Mouse (Mus musculus) lung, embryonic 14.5 days (tissue): ENCODE data around the gene Adad2. TPM values are rescaled to one million over a fixed set of nuclear protein-coding genes. Genes with fewer than 3 reads are reported as not detected.

ENCODE experiments used
- ATAC-seq: fragments of 200-750 bp; cut with Nextera tagmentation; 2 replicates; pipeline ENCODE4 v1.8.0; 2017; ENCODE audit warnings: mild to moderate bottlenecking, moderate TSS enrichment, moderate library complexity; ENCODE audit not compliant: insufficient read depth
- DNase-seq: peaks from one replicate; pipeline ENCODE4 v3.0.0-alpha.2; 2015
- H3K27ac ChIP-seq: fragments of 300-500 bp; sonication (generic); 2 replicates; pipeline ENCODE4 v1.5.1; 2014; ENCODE audit warnings: low read depth, mild to moderate bottlenecking, moderate library complexity
- H3K27me3 ChIP-seq: fragments of 300-500 bp; sonication (generic); 2 replicates; pipeline ENCODE4 v1.6.1; 2014; ENCODE audit warnings: low read length, control low read depth; ENCODE audit not compliant: insufficient read depth
- H3K36me3 ChIP-seq: fragments of 300-500 bp; sonication (generic); 2 replicates; pipeline ENCODE4 v1.6.1; 2014; ENCODE audit warnings: control low read depth; ENCODE audit not compliant: insufficient read depth
- H3K4me1 ChIP-seq: fragments of 300-500 bp; sonication (generic); 2 replicates; pipeline ENCODE4 v1.6.1; 2014; ENCODE audit warnings: antibody characterized with exemption, control low read depth; ENCODE audit not compliant: insufficient read depth
- H3K4me2 ChIP-seq: fragments of 300-500 bp; sonication (generic); 2 replicates; pipeline ENCODE4 v1.6.1; 2014; ENCODE audit warnings: mild to moderate bottlenecking
- H3K4me3 ChIP-seq: fragments of 300-500 bp; sonication (generic); 2 replicates; pipeline ENCODE4 v1.5.1; 2014; ENCODE audit warnings: low read depth, low read length
- H3K9ac ChIP-seq: fragments of 300-500 bp; sonication (generic); 2 replicates; pipeline ENCODE4 v1.6.1; 2014
- H3K9me3 ChIP-seq: fragments of 300-500 bp; sonication (generic); 2 replicates; pipeline ENCODE4 v1.6.1; 2016; ENCODE audit warnings: low read depth, low read length, control low read depth
- CTCF ChIP-seq: IDR thresholded peaks from 2 replicates; pipeline ENCODE4 v1.5.1; 2016; ENCODE audit warnings: antibody characterized with exemption, low read depth
- WGBS: fragments of 180-500 bp; shearing (Covaris S2); extraction: QIAGEN DNeasy Blood & Tissue Kit; methylation state at CpG from one replicate; pipeline ENCODE4 v1.1.7; 2014; 5-methylcytosine and 5-hydroxymethylcytosine counted together
- polyA plus RNA-seq: library from polyadenylated mRNA; unstranded; fragments of >200 nt; fragmentation: Nextera tagmentation; extraction: Ambion mirVana; gene quantifications from 2 replicates; pipeline ENCODE4 v1.2.1, GENCODE M21; 2014

The Adad2 gene
- polyA plus RNA-seq, 1 experiment from 2014 or later, result not detected

- Histone ChIP-seq H3K27me3 (peaks cover 20% of the 10 kb centered on the region), H3K4me2 (no peak overlapping the region), H3K9ac (no peak overlapping the region), H3K4me3 (no peak overlapping the region), H3K27ac (no peak overlapping the region), H3K4me1 (no peaks in the 10 kb centered on the region), H3K9me3 (no peaks in the 10 kb centered on the region), H3K36me3 (no peaks in the 10 kb centered on the region)
- DNase-seq (no peak), ATAC-seq (no peak)
- 68% methylated on average over 6 of the region's 6 CpGs for WGBS
- TF ChIP-seq CTCF, result no peak
These were observed 25.7 kb downstream of the Adad2 start for GRCm38 (mm10) chr8:119638261-119638660.

- Histone ChIP-seq H3K9ac (no peak overlapping the region), H3K27me3 (peaks cover 6% of the 10 kb centered on the region; the same call in 1 of the 2 replicates), H3K4me2 (no peak overlapping the region), H3K4me1 (no peaks in the 10 kb centered on the region), H3K36me3 (no peaks in the 10 kb centered on the region), H3K4me3 (no peak overlapping the region), H3K9me3 (no peaks in the 10 kb centered on the region), H3K27ac (no peak overlapping the region)
- DNase-seq (no peak), ATAC-seq (no peak)
- TF ChIP-seq CTCF, result no peak
- WGBS, result 66% methylated on average over 7 of the region's 7 CpGs
These were observed 27.3 kb downstream of the Adad2 start for GRCm38 (mm10) chr8:119639798-119640197.

GRCm38 (mm10) chr8:119641058-119641457 is 28.5 kb downstream of the Adad2 start:
- ATAC-seq (no peak), DNase-seq (no peak)
- H3K27ac ChIP-seq, result no peak overlapping the region
- no peak for TF ChIP-seq CTCF
- no peaks in the 10 kb centered on the region for H3K4me1 ChIP-seq
- no peak overlapping the region for H3K9ac ChIP-seq
- no peaks in the 10 kb centered on the region for H3K9me3 ChIP-seq
- no peaks in the 10 kb centered on the region for H3K36me3 ChIP-seq
- no peak overlapping the region for H3K4me3 ChIP-seq
- no peaks in the 10 kb centered on the region for H3K27me3 ChIP-seq
- H3K4me2 ChIP-seq, result no peak overlapping the region
- WGBS, result 72% methylated on average over 5 of the region's 5 CpGs

- Histone ChIP-seq H3K27me3 (no peaks in the 10 kb centered on the region), H3K9me3 (no peaks in the 10 kb centered on the region), H3K4me2 (no peak overlapping the region), H3K4me3 (no peak overlapping the region), H3K9ac (no peak overlapping the region), H3K4me1 (no peaks in the 10 kb centered on the region), H3K27ac (no peak overlapping the region), H3K36me3 (no peaks in the 10 kb centered on the region)
- 96% methylated on average over 1 of the region's 1 CpGs for WGBS
- DNase-seq (no peak), ATAC-seq (no peak)
- no peak for TF ChIP-seq CTCF
These were observed 30.4 kb downstream of the Adad2 start for GRCm38 (mm10) chr8:119642960-119643359.

GRCm38 (mm10) chr8:119644429-119644960 is 31.9 kb downstream of the Adad2 start:
- H3K4me2 ChIP-seq, result no peak overlapping the region
- no peak overlapping the region for H3K4me3 ChIP-seq
- TF ChIP-seq CTCF, result no peak
- no peak overlapping the region for H3K9ac ChIP-seq
- no peak for ATAC-seq
- no peaks in the 10 kb centered on the region for H3K4me1 ChIP-seq
- H3K36me3 ChIP-seq, result no peaks in the 10 kb centered on the region
- DNase-seq, result no peak
- 78% methylated on average over 17 of the region's 17 CpGs for WGBS
- no peak overlapping the region for H3K27ac ChIP-seq
- no peaks in the 10 kb centered on the region for H3K9me3 ChIP-seq
- no peaks in the 10 kb centered on the region for H3K27me3 ChIP-seq

- H3K4me2 ChIP-seq, result no peak overlapping the region
- H3K9me3 ChIP-seq, result no peaks in the 10 kb centered on the region
- no peaks in the 10 kb centered on the region for H3K4me1 ChIP-seq
- DNase-seq (no peak), ATAC-seq (no peak)
- no peak overlapping the region for H3K4me3 ChIP-seq
- WGBS, result 62% methylated on average over 18 of the region's 18 CpGs
- TF ChIP-seq CTCF, result no peak
- no peak overlapping the region for H3K9ac ChIP-seq
- H3K27ac ChIP-seq, result no peak overlapping the region
- H3K36me3 ChIP-seq, result no peaks in the 10 kb centered on the region
- no peaks in the 10 kb centered on the region for H3K27me3 ChIP-seq
These were observed 32.5 kb downstream of the Adad2 start for GRCm38 (mm10) chr8:119644981-119645597.

- no peak overlapping the region for H3K4me2 ChIP-seq
- no peak overlapping the region for H3K4me3 ChIP-seq
- 71% methylated on average over 3 of the region's 3 CpGs for WGBS
- H3K36me3 ChIP-seq, result no peaks in the 10 kb centered on the region
- no peak overlapping the region for H3K27ac ChIP-seq
- no peak for DNase-seq
- ATAC-seq, result no peak
- H3K4me1 ChIP-seq, result no peaks in the 10 kb centered on the region
- no peaks in the 10 kb centered on the region for H3K9me3 ChIP-seq
- TF ChIP-seq CTCF, result peak; percentile 43
- no peaks in the 10 kb centered on the region for H3K27me3 ChIP-seq
- no peak overlapping the region for H3K9ac ChIP-seq
These were observed 33.6 kb downstream of the Adad2 start for GRCm38 (mm10) chr8:119646197-119646596.
